Mouse (Mus musculus) hindbrain, embryonic 11.5 days (tissue): ENCODE results near the gene Mrpl11. TPM values are rescaled to one million over a fixed set of nuclear protein-coding genes. Genes with fewer than 3 reads are reported as not detected.
A peak's percentile ranks its signal among the peaks of the same experiment; 100 is the strongest.
"Not testable (repeated sequence)": the region's sequence is repeated elsewhere in the genome, so short reads cannot be mapped to it uniquely, and the experiment has no call there.

Source experiments
- ATAC-seq: fragments of 200-750 bp; cut with Nextera tagmentation; 2 replicates; pipeline ENCODE4 v1.8.0; 2017; ENCODE audit warnings: mild to moderate bottlenecking, moderate TSS enrichment, moderate library complexity; ENCODE audit not compliant: low FRiP score
- DNase-seq: peaks from one replicate; pipeline ENCODE4 v3.0.0-alpha.2; 2015; ENCODE audit warnings: low spot score
- H3K27ac ChIP-seq: fragments of 300-500 bp; sonication (generic); 2 replicates; pipeline ENCODE4 v1.5.1; 2014; ENCODE audit warnings: mild to moderate bottlenecking, low read depth, low read length
- H3K27me3 ChIP-seq: fragments of 300-500 bp; sonication (generic); 2 replicates; pipeline ENCODE4 v1.6.1; 2014; ENCODE audit warnings: mild to moderate bottlenecking, low read length, moderate library complexity, mixed read lengths; ENCODE audit not compliant: control insufficient read depth, insufficient read depth
- H3K36me3 ChIP-seq: fragments of 300-500 bp; sonication (generic); 2 replicates; pipeline ENCODE4 v1.6.1; 2014; ENCODE audit warnings: mild to moderate bottlenecking, low read length, moderate library complexity, mixed read lengths; ENCODE audit not compliant: control insufficient read depth, insufficient read depth
- H3K4me1 ChIP-seq: fragments of 300-500 bp; sonication (generic); replicated peaks from 2 replicates; pipeline ENCODE4 v1.6.1; 2014; ENCODE audit warnings: low read length, mixed read lengths; ENCODE audit not compliant: control insufficient read depth, insufficient read depth
- H3K4me2 ChIP-seq: fragments of 300-500 bp; sonication (generic); replicated peaks from 2 replicates; pipeline ENCODE4 v1.6.1; 2014; ENCODE audit warnings: mild to moderate bottlenecking, low read depth, low read length
- H3K4me3 ChIP-seq: fragments of 300-500 bp; sonication (generic); 2 replicates; pipeline ENCODE4 v1.5.1; 2014; ENCODE audit warnings: low read depth, low read length
- H3K9ac ChIP-seq: fragments of 300-500 bp; sonication (generic); 2 replicates; pipeline ENCODE4 v1.6.1; 2014; ENCODE audit warnings: low read depth, low read length
- H3K9me3 ChIP-seq: fragments of 300-500 bp; sonication (generic); 2 replicates; pipeline ENCODE4 v1.6.1; 2016; ENCODE audit warnings: low read length; ENCODE audit not compliant: control insufficient read depth
- WGBS: fragments of 180-500 bp; shearing (Covaris S2); extraction: QIAGEN DNeasy Blood & Tissue Kit; methylation state at CpG from one replicate; pipeline ENCODE4 v1.1.7; 2014; 5-methylcytosine and 5-hydroxymethylcytosine counted together
- polyA plus RNA-seq: library from polyadenylated mRNA; unstranded; fragments of >200 nt; fragmentation: Nextera tagmentation; extraction: Ambion mirVana; gene quantifications from 2 replicates; pipeline ENCODE4 v1.2.1, GENCODE M21; 2014

Gene Mrpl11
- polyA plus RNA-seq, 1 experiment from 2014 or later: 153 TPM

GRCm38 (mm10) chr19:4937444-4938310 lies 24.3 kb upstream of the Mrpl11 start:
- 89% methylated on average over 17 of the region's 17 CpGs for WGBS
- Histone ChIP-seq H3K4me3 (no peak overlapping the region), H3K36me3 (no peaks in the 10 kb centered on the region), H3K4me2 (no peak overlapping the region), H3K27me3 (peaks cover 4% of the 10 kb centered on the region), H3K27ac (no peak overlapping the region), H3K4me1 (no peaks in the 10 kb centered on the region; the same call in 1 of the 2 replicates), H3K9ac (no peak overlapping the region), H3K9me3 (no peaks in the 10 kb centered on the region)
- ATAC-seq (no peak), DNase-seq (no peak)

GRCm38 (mm10) chr19:4942551-4943252 lies 19.2 kb upstream of the Mrpl11 start, which contains the start of gene Peli3:
Gene Peli3, minus strand, starts transcription at chr19:4943127.
- no peak within 1 kb of the TSS for H3K27ac ChIP-seq
- WGBS: 0% methylated on average over 37 of the region's 55 CpGs
- ATAC-seq: peak; percentile 95

GRCm38 (mm10) chr19:4943253-4943588 lies 18.7 kb upstream of the Mrpl11 start:
- Histone ChIP-seq H3K4me1 (no peaks in the 10 kb centered on the region), H3K4me3 (peak overlapping the region; percentile 50), H3K36me3 (no peaks in the 10 kb centered on the region), H3K27ac (no peak overlapping the region), H3K9me3 (no peaks in the 10 kb centered on the region), H3K27me3 (peaks cover 4% of the 10 kb centered on the region), H3K9ac (peak overlapping the region; percentile 38), H3K4me2 (peak overlapping the region; percentile 75)
- no peak; the same call in 1 of the 2 replicates for ATAC-seq
- no peak for DNase-seq
- 9% methylated on average over 13 of the region's 13 CpGs for WGBS

More at GRCm38 (mm10) chr19:4942551-4943252, 19.2 kb upstream of the Mrpl11 start, which contains the start of gene Peli3:
- no peaks in the 10 kb centered on the region for H3K9me3 ChIP-seq
- H3K27me3 ChIP-seq: peaks cover 4% of the 10 kb centered on the region
- peak within 1 kb of the TSS; percentile 75 for H3K4me2 ChIP-seq
- H3K4me1 ChIP-seq: no peaks in the 10 kb centered on the region
- peak within 1 kb of the TSS; percentile 38 for H3K9ac ChIP-seq
- H3K4me3 ChIP-seq: peak within 1 kb of the TSS; percentile 50
- DNase-seq: peak; percentile 87
- H3K36me3 ChIP-seq: no peaks in the 10 kb centered on the region

- 48% methylated on average over 6 of the region's 6 CpGs for WGBS
- Histone ChIP-seq H3K36me3 (no peaks in the 10 kb centered on the region), H3K4me3 (no peak overlapping the region), H3K9me3 (no peaks in the 10 kb centered on the region), H3K27me3 (peaks cover 4% of the 10 kb centered on the region), H3K4me1 (no peaks in the 10 kb centered on the region), H3K9ac (no peak overlapping the region), H3K27ac (no peak overlapping the region), H3K4me2 (no peak overlapping the region)
- DNase-seq (no peak), ATAC-seq (no peak)
Measured at GRCm38 (mm10) chr19:4945540-4945939, 16.4 kb upstream of the Mrpl11 start.

GRCm38 (mm10) chr19:4948641-4949040 lies 13.3 kb upstream of the Mrpl11 start:
- not testable (repeated sequence) for H3K9me3 ChIP-seq, H3K9ac ChIP-seq, H3K27me3 ChIP-seq, H3K4me1 ChIP-seq, H3K27ac ChIP-seq, H3K4me2 ChIP-seq, ATAC-seq, H3K36me3 ChIP-seq, DNase-seq, H3K4me3 ChIP-seq
- WGBS: 86% methylated on average over 9 of the region's 9 CpGs

GRCm38 (mm10) chr19:4968236-4968635 lies 6.3 kb downstream of the Mrpl11 start:
- Histone ChIP-seq H3K4me2 (no peak overlapping the region), H3K9me3 (no peaks in the 10 kb centered on the region), H3K36me3 (peaks cover 3% of the 10 kb centered on the region; the same call in 1 of the 2 replicates), H3K4me3 (no peak overlapping the region), H3K27ac (no peak overlapping the region), H3K27me3 (no peaks in the 10 kb centered on the region), H3K4me1 (no peaks in the 10 kb centered on the region), H3K9ac (no peak overlapping the region)
- 83% methylated on average over 2 of the region's 2 CpGs for WGBS
- DNase-seq (peak; percentile 34), ATAC-seq (no peak)

- no peak overlapping the region for H3K27ac ChIP-seq
- H3K4me3 ChIP-seq: no peak overlapping the region
- no peak overlapping the region for H3K9ac ChIP-seq
- H3K27me3 ChIP-seq: peaks cover 22% of the 10 kb centered on the region
- DNase-seq: peak; percentile 79
- H3K9me3 ChIP-seq: no peaks in the 10 kb centered on the region
- no peaks in the 10 kb centered on the region for H3K36me3 ChIP-seq
- H3K4me2 ChIP-seq: no peak overlapping the region
- no peak for ATAC-seq
- no peaks in the 10 kb centered on the region for H3K4me1 ChIP-seq
Measured at GRCm38 (mm10) chr19:4981767-4982166, 19.8 kb downstream of the Mrpl11 start.

- H3K4me3 ChIP-seq: no peak overlapping the region
- H3K27me3 ChIP-seq: peaks cover 58% of the 10 kb centered on the region
Measured at GRCm38 (mm10) chr19:4989013-4989412, 27.1 kb downstream of the Mrpl11 start.

More at GRCm38 (mm10) chr19:4989013-4989412, 27.1 kb downstream of the Mrpl11 start:
- 3% methylated on average over 13 of the region's 13 CpGs for WGBS
- H3K27ac ChIP-seq: no peak overlapping the region
- no peaks in the 10 kb centered on the region for H3K36me3 ChIP-seq
- H3K4me2 ChIP-seq: no peak overlapping the region
- H3K9me3 ChIP-seq: no peaks in the 10 kb centered on the region
- ATAC-seq: no peak
- peak; percentile 94 for DNase-seq
- H3K9ac ChIP-seq: no peak overlapping the region
- H3K4me1 ChIP-seq: no peaks in the 10 kb centered on the region
